Mouse (Mus musculus): Measurements from ENCODE around the gene Tmem87b. TPM values are rescaled to one million over a fixed set of nuclear protein-coding genes. Genes with fewer than 3 reads are reported as not detected.

Tmem87b gene
- polyA plus RNA-seq (2011; ENCODE audit: insufficient read length, low read depth, missing spikeins), result 26.8 and 27.2 TPM in 2 replicates

DNA sequence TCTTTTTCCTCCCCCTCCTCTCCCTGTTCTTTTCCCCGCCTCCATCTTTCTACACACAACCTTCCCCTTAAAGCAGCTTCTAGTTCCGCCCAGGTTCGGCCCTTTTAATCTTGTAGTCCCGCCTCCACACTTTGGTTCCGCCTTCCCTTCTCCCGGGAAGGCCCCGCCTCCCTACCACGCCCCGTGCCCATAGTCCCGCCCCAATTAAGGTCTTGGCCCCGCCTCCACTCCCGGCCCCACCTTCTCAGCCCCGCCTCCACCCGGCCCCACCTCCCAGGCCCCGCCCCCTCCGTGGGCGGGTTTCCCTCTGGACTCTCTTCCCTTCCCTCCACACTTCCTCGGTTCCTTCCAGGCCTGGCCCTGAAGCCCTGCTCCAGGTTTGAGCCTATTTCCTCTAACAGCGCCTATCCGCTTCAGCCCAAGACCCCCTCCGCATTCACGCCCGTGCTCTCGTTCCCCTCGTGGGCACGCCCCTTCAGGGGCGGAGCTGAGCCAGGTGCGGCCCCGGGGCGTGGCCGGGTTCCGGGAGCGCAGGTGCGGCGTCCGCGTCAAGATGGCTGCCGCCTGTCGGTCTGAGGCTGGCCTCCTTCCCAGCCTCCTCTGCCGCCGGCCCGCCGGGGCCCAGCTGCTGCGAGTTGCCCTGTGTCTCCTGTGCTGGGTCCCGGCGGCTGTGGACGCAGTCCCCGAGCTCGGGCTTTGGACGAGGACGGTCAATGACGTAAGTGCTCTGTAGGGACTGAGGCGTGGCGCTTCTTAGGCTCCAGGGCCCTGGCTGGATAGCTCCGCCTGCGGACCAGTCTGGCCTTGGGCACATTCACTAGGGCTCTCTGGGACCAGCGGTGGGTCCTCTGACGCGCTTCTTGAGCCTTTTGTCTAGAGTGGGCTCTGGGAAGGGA lies at the start of gene Tmem87b:
Gene Tmem87b (plus strand): TSS at position 333 of the 896 bp plus-strand sequence.
- Histone ChIP-seq H3K4me3 (ENCODE audit: insufficient read depth, low read length) (peak within 1 kb of the TSS; percentile 83), H3K4me1 (ENCODE audit: control insufficient read depth, insufficient read depth, low read length) (no peaks in the 10 kb centered on the region; the same call in 1 of the 2 replicates), H3K27ac (ENCODE audit: insufficient read depth, low read length) (peak within 1 kb of the TSS; percentile 60)
- peak; percentile 89 for TF ChIP-seq POLR2A (IDR thresholded peaks at IDR 0.05; ENCODE audit: low read depth, low read length)
- TF ChIP-seq CTCF (IDR thresholded peaks at IDR 0.05; ENCODE audit: borderline replicate concordance, insufficient read depth, low read length), result no peak

DNA sequence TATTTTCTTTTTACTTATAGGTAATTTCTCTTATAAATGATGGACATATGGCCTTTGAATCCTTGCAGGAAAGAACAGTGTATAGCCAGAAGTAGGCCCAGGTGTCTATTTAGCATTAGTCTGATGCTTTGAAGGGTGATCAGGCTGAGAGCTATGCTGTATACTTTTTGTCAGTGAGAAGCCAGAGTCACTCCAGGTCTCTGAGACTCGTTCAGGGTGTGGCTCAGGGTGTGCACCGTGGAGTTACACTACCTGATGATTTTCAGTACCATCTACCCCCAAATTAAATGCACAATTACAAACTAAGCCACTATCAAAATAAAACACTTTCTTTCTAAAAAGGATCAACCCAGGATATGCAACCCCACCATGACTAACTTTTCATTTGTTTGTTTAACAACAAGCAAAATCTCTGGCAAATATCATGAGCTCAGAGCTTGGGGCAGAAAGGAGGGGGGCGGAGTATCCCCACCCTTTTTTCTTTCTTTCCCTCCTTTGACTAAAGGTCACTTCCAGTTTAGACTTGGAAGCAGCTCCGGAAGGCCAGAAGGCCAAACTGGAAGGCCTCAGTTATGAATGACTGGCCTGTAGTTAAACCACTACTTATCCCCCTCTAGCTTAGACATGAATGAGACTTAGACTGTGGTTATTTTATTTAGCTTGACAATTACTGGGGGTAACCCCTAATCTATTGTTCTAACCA lies 49.2 kb upstream of the Tmem87b start:
- H3K4me1 ChIP-seq (ENCODE audit: control insufficient read depth, insufficient read depth, low read length), result 0 out of 2 replicates have a peak, but pooled peaks cover 4% of the 10 kb centered on the region
- H3K4me3 ChIP-seq (ENCODE audit: insufficient read depth, low read length), result no peak overlapping the region
- TF ChIP-seq POLR2A (IDR thresholded peaks at IDR 0.05; ENCODE audit: low read depth, low read length) (no peak), CTCF (IDR thresholded peaks at IDR 0.05; ENCODE audit: borderline replicate concordance, insufficient read depth, low read length) (no peak)
- no peak overlapping the region for H3K27ac ChIP-seq (ENCODE audit: insufficient read depth, low read length)

DNA sequence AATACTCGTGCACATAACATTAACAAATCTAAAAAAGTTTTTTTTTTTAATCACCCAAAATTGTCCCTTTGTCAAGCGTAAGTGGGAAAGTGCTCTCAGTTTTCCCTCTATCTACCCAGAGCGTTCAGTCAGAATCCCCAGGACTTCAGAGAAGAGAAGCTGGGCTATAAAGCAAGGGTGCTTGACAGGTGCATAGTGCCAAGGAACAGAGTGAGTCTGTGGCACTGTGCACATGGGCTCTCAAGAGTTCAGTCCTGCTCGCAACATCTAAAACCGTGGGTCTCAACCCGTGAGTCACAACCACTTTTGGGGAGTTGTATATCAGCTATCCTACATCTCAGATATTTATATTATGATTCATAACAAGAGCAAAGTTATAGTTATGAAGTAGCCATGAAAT lies 47.4 kb upstream of the Tmem87b start:
- H3K4me3 ChIP-seq (ENCODE audit: insufficient read depth, low read length), result no peak overlapping the region
- H3K4me1 ChIP-seq (ENCODE audit: control insufficient read depth, insufficient read depth, low read length), result 0 out of 2 replicates have a peak, but pooled peaks cover 4% of the 10 kb centered on the region
- no peak overlapping the region for H3K27ac ChIP-seq (ENCODE audit: insufficient read depth, low read length)
- no peak for TF ChIP-seq CTCF (IDR thresholded peaks at IDR 0.05; ENCODE audit: borderline replicate concordance, insufficient read depth, low read length)
- no peak for TF ChIP-seq POLR2A (IDR thresholded peaks at IDR 0.05; ENCODE audit: low read depth, low read length)

DNA sequence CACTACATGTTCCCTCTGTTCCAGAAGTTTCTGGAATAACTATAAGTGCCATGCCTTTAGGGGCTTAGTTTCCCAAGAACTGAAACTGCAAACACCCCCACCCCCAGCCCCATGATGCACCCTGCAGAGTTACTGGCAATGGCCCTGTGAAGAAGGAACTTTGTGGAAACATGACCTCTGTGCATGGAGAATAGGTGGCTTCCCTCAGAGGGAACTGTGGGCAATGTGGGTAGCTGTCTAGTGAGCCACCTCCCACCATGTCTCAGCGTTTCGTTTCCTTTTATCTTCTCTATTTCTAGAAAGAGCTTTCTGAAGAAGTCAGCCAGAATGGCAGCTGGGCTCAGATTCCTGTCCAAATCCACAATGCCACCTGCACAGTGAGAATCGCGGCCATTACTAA lies 46.9 kb upstream of the Tmem87b start:
- no peak for TF ChIP-seq POLR2A (IDR thresholded peaks at IDR 0.05; ENCODE audit: low read depth, low read length)
- TF ChIP-seq CTCF (IDR thresholded peaks at IDR 0.05; ENCODE audit: borderline replicate concordance, insufficient read depth, low read length), result no peak
- Histone ChIP-seq H3K27ac (ENCODE audit: insufficient read depth, low read length) (no peak overlapping the region), H3K4me3 (ENCODE audit: insufficient read depth, low read length) (no peak overlapping the region), H3K4me1 (ENCODE audit: control insufficient read depth, insufficient read depth, low read length) (0 out of 2 replicates have a peak, but pooled peaks cover 4% of the 10 kb centered on the region)

DNA sequence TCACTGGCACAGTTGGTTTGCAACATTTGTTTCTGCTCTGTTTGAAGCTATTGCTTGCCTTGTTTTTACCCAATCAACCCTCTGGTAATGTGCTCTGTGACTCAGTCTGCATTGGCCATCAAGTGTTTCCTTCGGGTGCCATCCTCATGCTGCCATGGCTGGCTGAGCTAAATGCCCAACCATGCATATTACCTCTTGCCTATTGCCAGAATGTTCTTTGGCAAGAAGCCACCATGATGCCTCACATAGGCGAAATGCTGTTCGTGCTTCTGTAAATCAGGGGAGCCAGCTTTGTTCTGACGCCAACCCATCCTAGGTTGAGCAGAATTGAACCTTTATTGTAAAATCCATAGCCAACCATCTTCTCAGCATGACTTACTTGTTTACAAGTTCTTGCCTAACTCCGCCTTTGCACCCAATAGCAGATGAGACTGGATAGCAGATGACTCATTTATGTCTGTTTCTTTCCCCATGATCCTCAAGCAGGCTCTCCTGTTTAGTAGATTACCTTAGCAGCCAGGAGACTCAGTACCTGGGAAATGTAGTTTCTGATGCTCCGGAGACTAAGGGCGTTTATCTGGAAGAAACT lies 46.1 kb upstream of the Tmem87b start:
- Histone ChIP-seq H3K27ac (ENCODE audit: insufficient read depth, low read length) (no peak overlapping the region), H3K4me3 (ENCODE audit: insufficient read depth, low read length) (no peak overlapping the region), H3K4me1 (ENCODE audit: control insufficient read depth, insufficient read depth, low read length) (0 out of 2 replicates have a peak, but pooled peaks cover 4% of the 10 kb centered on the region)
- no peak for TF ChIP-seq POLR2A (IDR thresholded peaks at IDR 0.05; ENCODE audit: low read depth, low read length)
- no peak for TF ChIP-seq CTCF (IDR thresholded peaks at IDR 0.05; ENCODE audit: borderline replicate concordance, insufficient read depth, low read length)

DNA sequence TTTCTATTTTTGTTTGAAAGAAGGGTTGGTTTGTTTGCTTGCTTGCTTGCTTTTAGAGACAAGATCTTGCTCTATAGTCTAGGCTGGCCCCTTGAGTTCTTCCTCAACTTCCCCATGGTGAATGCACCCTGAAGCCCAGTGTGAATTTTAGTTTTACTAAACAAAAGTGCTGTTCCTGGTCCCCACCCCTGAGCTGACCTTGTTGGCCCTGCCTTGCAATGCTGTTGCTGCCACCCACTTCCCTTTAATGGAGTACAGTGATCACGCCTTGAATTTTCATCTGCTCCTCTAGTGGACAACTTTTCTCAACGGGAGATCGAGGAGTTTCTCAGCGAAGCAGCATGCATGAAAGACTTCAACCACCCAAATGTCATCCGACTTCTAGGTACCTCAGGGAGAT lies 35.7 kb upstream of the Tmem87b start:
- H3K27ac ChIP-seq (ENCODE audit: insufficient read depth, low read length), result no peak overlapping the region
- TF ChIP-seq CTCF (IDR thresholded peaks at IDR 0.05; ENCODE audit: borderline replicate concordance, insufficient read depth, low read length) (no peak), POLR2A (IDR thresholded peaks at IDR 0.05; ENCODE audit: low read depth, low read length) (no peak)

DNA sequence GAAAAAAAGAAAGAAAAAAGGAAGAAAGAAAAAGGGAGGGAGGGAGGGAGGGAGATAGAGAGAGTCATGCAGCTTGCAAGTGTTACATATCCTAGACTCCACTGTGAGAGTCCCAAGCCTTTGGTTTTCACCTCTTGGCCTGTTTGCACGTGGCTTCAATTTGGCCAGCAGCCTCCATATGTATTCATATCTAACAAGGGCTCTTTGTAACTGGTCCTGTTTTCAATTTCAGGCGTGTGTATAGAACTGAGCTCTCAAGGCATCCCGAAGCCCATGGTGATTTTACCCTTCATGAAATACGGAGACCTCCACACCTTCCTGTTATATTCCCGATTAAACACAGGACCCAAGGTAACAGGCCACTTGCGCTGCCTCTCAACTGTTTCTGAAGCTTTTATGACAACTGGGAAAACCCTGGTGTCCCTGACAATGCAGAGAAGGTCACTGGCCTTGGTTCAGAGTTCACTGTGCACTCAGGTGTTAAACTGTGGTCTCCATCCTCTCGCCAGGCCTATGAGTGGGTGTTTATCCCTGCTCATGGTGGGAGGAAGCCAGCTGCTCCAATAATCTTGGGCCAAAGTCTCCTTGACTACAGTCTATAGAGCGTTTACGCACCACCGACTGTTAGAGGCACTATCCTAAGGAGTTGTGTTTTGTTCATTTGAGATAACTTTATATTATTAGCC lies 34.1 kb upstream of the Tmem87b start:
- no peak overlapping the region for H3K27ac ChIP-seq (ENCODE audit: insufficient read depth, low read length)
- H3K4me3 ChIP-seq (ENCODE audit: insufficient read depth, low read length), result no peak overlapping the region
- TF ChIP-seq POLR2A (IDR thresholded peaks at IDR 0.05; ENCODE audit: low read depth, low read length) (no peak), CTCF (IDR thresholded peaks at IDR 0.05; ENCODE audit: borderline replicate concordance, insufficient read depth, low read length) (no peak)
- peaks cover 3% of the 10 kb centered on the region; the same call in 1 of the 2 replicates for H3K4me1 ChIP-seq (ENCODE audit: control insufficient read depth, insufficient read depth, low read length)

More for the DNA sequence above, 35.7 kb upstream of the Tmem87b start:
- Histone ChIP-seq H3K4me1 (ENCODE audit: control insufficient read depth, insufficient read depth, low read length) (no peaks in the 10 kb centered on the region), H3K4me3 (ENCODE audit: insufficient read depth, low read length) (no peak overlapping the region)

DNA sequence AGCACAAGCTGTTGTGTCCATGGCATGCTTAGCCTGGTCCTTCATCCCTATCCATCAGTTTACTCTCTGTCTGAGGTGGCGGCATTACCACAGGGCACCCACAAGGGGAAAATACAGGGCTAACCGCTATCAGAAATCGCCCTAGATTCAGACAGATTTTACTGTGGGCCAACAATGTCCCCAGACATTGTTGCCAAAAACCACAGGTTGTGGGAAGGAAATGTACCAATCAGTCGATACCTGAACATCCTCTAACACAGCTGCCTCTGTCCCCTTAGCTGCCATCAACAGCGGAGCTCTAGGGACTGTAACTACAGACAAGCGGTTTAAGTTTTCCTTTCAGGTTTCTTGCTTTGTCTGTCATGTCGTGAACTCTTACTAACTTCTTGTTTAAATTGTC lies 33.1 kb upstream of the Tmem87b start:
- TF ChIP-seq POLR2A (IDR thresholded peaks at IDR 0.05; ENCODE audit: low read depth, low read length), result no peak
- no peak for TF ChIP-seq CTCF (IDR thresholded peaks at IDR 0.05; ENCODE audit: borderline replicate concordance, insufficient read depth, low read length)

DNA sequence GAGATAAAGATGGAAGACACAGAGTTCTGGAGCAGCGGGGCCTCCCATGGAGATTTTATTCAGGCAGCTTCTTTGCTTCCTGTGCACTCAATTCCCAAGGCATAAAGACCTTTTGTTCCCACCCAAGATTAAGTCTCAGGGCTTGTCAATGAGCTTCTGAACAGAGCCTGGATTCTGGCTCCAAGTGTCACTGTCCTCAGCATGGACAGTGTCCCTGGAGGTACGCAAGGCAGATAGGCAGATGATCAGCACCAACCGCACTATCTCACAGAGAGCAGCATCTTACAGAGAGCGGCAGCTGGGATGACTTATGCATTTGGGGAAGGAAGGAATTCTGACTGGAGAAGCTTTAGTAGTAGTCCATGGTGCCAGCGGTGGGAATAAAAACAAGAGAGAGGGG lies 31.6 kb upstream of the Tmem87b start:
- no peak overlapping the region for H3K4me3 ChIP-seq (ENCODE audit: insufficient read depth, low read length)
- H3K27ac ChIP-seq (ENCODE audit: insufficient read depth, low read length), result no peak overlapping the region
- peaks cover 3% of the 10 kb centered on the region; the same call in 1 of the 2 replicates for H3K4me1 ChIP-seq (ENCODE audit: control insufficient read depth, insufficient read depth, low read length)
- TF ChIP-seq POLR2A (IDR thresholded peaks at IDR 0.05; ENCODE audit: low read depth, low read length) (no peak), CTCF (IDR thresholded peaks at IDR 0.05; ENCODE audit: borderline replicate concordance, insufficient read depth, low read length) (no peak)

More for the DNA sequence above, 33.1 kb upstream of the Tmem87b start:
- H3K4me1 ChIP-seq (ENCODE audit: control insufficient read depth, insufficient read depth, low read length), result peaks cover 3% of the 10 kb centered on the region; the same call in 1 of the 2 replicates
- H3K4me3 ChIP-seq (ENCODE audit: insufficient read depth, low read length), result no peak overlapping the region
- H3K27ac ChIP-seq (ENCODE audit: insufficient read depth, low read length), result no peak overlapping the region

Measured in embryonic fibroblast, embryonic 13.5 days (primary cell).